Mouse (Mus musculus) cerebellum, adult 2 months (tissue): ENCODE measurements around the gene Bud23. TPM values are rescaled to one million over a fixed set of nuclear protein-coding genes. Genes with fewer than 3 reads are reported as not detected.

Experiments used
- DNase-seq, 2 experiments: peaks; one replicate each; pipeline ENCODE4 v3.0.0; 2021
- H3K27ac ChIP-seq: fragments of 200-500 bp; 2 replicates; pipeline ENCODE4 v1.5.1; 2012; ENCODE audit warnings: low read length, control low read depth, inconsistent platforms; ENCODE audit not compliant: insufficient read depth
- H3K27me3 ChIP-seq: fragments of 200-500 bp; 2 replicates; pipeline ENCODE4 v1.6.1; 2012; ENCODE audit warnings: inconsistent platforms, mild to moderate bottlenecking, low read length, moderate library complexity; ENCODE audit not compliant: control insufficient read depth, insufficient read depth
- H3K4me1 ChIP-seq: fragments of 200-500 bp; 2 replicates; pipeline ENCODE4 v1.6.1; 2011; ENCODE audit warnings: low read length; ENCODE audit not compliant: control insufficient read depth, insufficient read depth
- H3K4me3 ChIP-seq: fragments of 200-500 bp; replicated peaks from 2 replicates; pipeline ENCODE3; 2011; ENCODE audit warnings: mild to moderate bottlenecking, low read depth, low read length, control low read depth; ENCODE audit not compliant: insufficient read depth
- CTCF ChIP-seq: fragments of 200-500 bp; IDR thresholded peaks from 2 replicates; pipeline ENCODE4 v1.5.1; 2011; ENCODE audit warnings: low read depth, mild to moderate bottlenecking, control low read depth, low read length, moderate library complexity, borderline replicate concordance; ENCODE audit not compliant: insufficient read depth
- POLR2A ChIP-seq: fragments of 200-500 bp; IDR thresholded peaks from 2 replicates; pipeline ENCODE4 v1.6.1; 2011; ENCODE audit warnings: low read length, control low read depth, borderline replicate concordance; ENCODE audit not compliant: insufficient read depth
- WGBS: fragments of 180-500 bp; shearing (Covaris S2); methylation state at CpG from one replicate; pipeline ENCODE4 v1.1.7; 2018; 5-methylcytosine and 5-hydroxymethylcytosine counted together
- polyA plus RNA-seq: library from polyadenylated mRNA; depleted of rRNA; stranded (reverse); fragments of >200 nt; gene quantifications from 2 replicates; pipeline ENCODE4 v1.2.3, GENCODE M21; 2012

Gene Bud23
- polyA plus RNA-seq, 1 experiment: 72.8 TPM

DNA sequence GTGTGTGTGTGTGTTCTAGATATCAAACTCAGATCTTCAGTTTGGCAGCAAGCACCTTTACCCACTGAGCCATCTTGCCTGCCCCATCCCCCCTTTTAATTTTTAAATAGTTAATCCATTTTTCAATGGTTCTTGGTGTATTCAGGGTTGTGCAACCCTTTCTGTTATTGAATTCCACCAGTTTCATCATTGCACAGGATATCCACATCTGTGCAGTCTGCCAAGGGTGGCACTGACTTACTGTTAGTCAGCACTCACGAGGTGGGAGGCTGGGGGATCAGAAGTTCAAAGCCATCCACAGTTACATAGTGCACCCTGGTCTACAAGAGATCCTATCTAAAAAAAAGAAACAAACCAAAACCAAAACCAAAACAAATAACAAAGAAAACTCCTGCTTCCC is 36.2 kb upstream of the Bud23 start:
- TF ChIP-seq CTCF (no peak), POLR2A (no peak)
- 49% methylated on average over 1 of the region's 1 CpGs for WGBS

DNA sequence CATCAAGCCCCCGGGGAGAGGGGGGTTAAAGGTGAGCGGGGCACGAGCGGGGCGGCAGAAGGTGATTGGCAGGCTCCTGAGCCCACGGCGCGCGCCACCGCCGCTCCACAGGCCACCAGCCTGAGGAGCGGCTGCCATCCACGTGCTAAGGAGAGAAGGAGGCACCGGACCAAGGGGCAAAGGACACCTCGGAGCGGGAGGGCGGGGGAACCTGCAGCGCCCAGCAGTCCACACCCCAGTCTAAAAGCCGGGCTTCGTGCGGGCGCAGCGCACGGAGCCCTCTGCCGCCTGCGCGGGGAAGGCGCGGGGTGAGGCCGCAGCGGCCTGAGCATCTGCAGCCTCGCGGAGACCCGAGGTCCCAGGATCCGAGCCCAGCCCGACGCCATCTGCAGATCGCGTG is 24.9 kb upstream of the Bud23 start, which contains the start of gene Mlxipl:
Gene Mlxipl (plus strand): TSS at position 238 of the 400 bp plus-strand sequence.
- H3K27me3 ChIP-seq: no peaks in the 10 kb centered on the region; the same call in 1 of the 2 replicates

More for the DNA sequence above, 36.2 kb upstream of the Bud23 start:
- Histone ChIP-seq H3K27me3 (no peaks in the 10 kb centered on the region), H3K4me1 (no peaks in the 10 kb centered on the region), H3K27ac (no peak overlapping the region), H3K4me3 (no peak overlapping the region)
- no peak for DNase-seq

DNA sequence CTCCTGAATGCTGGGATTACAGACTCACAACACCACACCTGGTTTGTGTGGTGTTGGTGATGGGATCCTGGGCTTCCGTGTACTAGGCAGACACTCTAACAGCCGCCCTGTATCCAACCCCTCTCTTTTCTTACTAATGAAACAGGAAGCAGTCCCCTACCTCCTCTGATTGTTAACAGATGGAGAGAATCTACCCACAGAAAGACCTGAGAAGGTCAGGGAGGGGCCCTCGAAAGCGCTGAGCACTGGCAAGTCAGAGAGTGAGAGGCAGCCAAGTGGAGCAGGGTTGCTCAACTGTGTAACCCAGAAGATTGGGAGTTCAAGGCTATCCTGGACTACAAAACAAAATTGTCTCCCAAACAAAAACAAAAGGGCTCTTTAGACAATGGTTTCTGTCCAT is 22.1 kb upstream of the Bud23 start:
- DNase-seq: no peak
- TF ChIP-seq POLR2A (no peak), CTCF (no peak)
- WGBS: 66% methylated on average over 4 of the region's 4 CpGs
- H3K4me3 ChIP-seq: no peak overlapping the region
- H3K4me1 ChIP-seq: no peaks in the 10 kb centered on the region
- no peaks in the 10 kb centered on the region; the same call in 1 of the 2 replicates for H3K27me3 ChIP-seq
- no peak overlapping the region for H3K27ac ChIP-seq

More for the DNA sequence above, 24.9 kb upstream of the Bud23 start, which contains the start of gene Mlxipl:
- TF ChIP-seq CTCF (no peak), POLR2A (no peak)
- no peaks in the 10 kb centered on the region for H3K4me1 ChIP-seq
- 3% methylated on average over 39 of the region's 39 CpGs for WGBS
- H3K4me3 ChIP-seq: no peak within 1 kb of the TSS
- no peak for DNase-seq
- no peak within 1 kb of the TSS for H3K27ac ChIP-seq

DNA sequence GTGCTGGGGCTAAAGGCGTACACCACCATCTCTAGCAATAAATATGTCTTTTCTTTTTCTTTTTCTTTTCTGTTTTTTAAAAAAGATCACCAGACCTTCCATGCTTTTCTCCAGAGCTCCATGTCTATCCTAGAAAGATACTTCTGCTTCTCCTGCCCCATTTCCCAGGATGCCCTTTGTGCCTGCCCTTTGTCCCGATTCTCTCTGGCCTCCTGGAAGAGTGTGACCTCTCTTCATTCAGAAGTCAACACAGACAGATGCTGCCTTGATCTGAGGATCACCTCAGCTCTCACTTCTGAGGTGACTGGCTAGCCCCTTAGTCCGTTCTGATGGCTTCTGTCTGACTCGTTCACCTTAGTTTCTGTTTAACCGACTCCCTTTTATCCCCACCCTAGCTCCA is 15.8 kb upstream of the Bud23 start:
- Histone ChIP-seq H3K27me3 (no peaks in the 10 kb centered on the region), H3K4me3 (no peak overlapping the region), H3K4me1 (no peaks in the 10 kb centered on the region), H3K27ac (no peak overlapping the region)
- DNase-seq: no peak
- WGBS: 90% methylated on average over 5 of the region's 5 CpGs
- TF ChIP-seq POLR2A (no peak), CTCF (no peak)

DNA sequence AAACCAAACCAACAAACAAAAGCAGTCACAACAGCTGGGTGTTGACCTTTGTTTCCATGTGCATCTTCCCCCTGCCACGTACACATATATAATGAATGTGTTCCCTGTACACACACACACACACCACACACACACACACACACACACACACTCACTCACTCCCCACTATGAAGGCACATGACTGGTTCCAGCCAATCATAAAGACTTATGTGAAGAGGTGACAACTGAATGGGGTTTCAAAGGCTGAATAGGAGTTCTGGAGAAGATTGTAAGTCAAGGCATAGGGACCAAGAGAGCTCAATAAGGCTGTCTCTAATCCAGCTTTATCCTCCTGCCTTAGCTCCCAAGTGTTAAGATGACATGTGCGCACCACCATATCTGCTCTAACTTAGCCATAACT is 14.8 kb upstream of the Bud23 start:
- TF ChIP-seq POLR2A (no peak), CTCF (no peak)
- WGBS: 96% methylated on average over 2 of the region's 2 CpGs

DNA sequence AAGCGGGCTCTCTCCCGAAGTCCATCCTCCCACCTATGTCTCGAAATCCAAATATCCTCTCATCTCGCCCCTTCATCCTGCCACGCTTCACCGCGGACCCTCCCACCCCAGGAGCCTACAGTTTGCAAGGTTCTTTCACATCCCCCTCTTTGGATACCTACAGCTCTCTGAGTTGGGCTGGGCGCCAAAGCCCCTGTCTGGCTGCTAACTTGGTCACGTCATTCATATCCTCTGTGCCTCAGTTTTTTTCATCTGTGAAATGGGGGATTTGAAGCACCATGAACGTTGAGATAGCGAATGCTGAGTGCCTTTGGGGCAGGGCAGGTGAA is 13.7 kb upstream of the Bud23 start:
- Histone ChIP-seq H3K4me1 (peaks cover 3% of the 10 kb centered on the region; the same call in 1 of the 2 replicates), H3K27ac (no peak overlapping the region), H3K4me3 (peak overlapping the region; percentile 50), H3K27me3 (no peaks in the 10 kb centered on the region)
- no peak for DNase-seq
- no peak for TF ChIP-seq POLR2A
- no peak for TF ChIP-seq CTCF
- 1% methylated on average over 11 of the region's 11 CpGs for WGBS

More for the DNA sequence above, 14.8 kb upstream of the Bud23 start:
- Histone ChIP-seq H3K4me1 (no peaks in the 10 kb centered on the region), H3K27ac (no peak overlapping the region), H3K4me3 (no peak overlapping the region), H3K27me3 (no peaks in the 10 kb centered on the region)
- DNase-seq: no peak

DNA sequence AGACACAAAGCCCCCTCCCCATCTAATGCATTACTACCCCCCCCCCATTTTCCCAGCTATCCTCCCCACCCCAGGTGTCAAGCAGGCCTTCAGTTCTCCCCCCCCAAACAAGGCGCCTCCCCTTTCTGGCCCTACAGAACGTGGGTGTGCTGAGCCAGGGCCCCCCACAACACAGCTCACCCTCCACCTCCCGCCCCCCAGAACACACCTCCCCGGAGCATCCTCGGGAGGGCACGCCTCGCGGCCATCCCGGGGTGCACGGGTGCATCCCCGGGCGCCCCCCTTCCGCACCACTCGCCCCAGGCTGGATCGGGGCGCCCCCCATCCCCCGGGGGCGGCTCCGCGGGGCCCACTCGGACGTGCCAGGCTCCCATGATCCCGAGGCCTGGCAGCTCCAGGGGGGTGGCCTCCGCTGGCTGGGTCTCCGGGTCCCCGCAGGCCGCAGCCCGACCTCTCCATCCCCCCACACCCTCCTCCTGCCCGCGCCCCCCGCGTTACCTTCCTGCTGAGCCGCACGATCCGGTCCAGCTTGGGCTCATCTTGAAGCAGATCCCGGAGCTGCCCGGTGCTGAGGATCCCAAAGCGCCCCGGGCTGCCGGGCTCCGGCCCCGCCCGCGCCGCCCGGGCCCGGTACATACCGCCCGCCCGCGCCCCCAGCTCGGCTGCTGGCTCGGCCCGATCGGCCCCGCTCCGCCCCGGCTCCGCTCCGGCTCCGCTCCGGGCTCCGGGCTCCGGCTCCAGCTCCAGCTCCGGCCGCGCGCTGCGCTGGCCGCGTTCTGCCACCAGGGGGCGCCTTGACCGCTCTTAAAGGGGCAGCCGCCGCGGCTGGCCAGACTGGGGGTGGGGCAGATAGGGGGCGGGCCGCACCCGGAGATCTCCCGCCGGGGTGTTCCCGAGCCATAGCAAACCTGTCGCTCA is 13.1 kb upstream of the Bud23 start, which contains the start of gene Vps37d:
Gene Vps37d (minus strand): TSS at position 703 of the 918 bp plus-strand sequence.
- peak; percentile 90 to 96 for DNase-seq
- Histone ChIP-seq H3K4me3 (peak within 1 kb of the TSS; percentile 76), H3K27ac (peak within 1 kb of the TSS; percentile 58; the same call in 1 of the 2 replicates), H3K4me1 (peaks cover 3% of the 10 kb centered on the region; the same call in 1 of the 2 replicates), H3K27me3 (no peaks in the 10 kb centered on the region)
- TF ChIP-seq POLR2A (no peak), CTCF (peak; percentile 60)
- 2% methylated on average over 81 of the region's 83 CpGs for WGBS

DNA sequence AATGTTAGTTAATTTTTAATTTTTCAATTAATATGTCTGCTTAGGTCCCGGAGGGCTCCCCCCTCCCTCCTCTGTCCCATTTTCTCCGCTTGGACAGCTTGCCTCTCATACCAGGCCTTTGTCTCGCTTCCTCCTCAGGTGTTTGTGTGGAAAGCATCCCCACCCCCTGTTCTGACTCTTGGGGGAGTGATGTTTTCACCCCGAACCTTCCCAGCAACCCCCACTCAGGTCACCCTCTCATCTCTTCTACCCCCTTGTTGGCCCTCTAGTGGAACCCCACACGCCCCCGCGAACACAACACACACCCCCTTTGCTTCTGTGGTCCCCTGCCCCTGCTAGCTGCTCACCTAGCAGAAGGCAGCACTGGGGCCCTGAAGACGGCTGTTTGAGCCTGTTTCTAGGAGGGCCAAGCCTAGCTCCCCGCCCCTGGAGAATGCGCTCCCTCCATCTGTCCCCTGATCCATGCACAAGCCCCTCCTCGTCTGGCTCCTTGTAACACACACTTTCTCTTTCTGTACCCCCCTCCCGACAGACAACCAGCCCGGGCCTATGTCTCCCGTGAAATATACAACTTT is 12.3 kb upstream of the Bud23 start:
- WGBS: 4% methylated on average over 14 of the region's 14 CpGs
- Histone ChIP-seq H3K4me3 (peak overlapping the region; percentile 76), H3K27me3 (no peaks in the 10 kb centered on the region), H3K4me1 (peaks cover 3% of the 10 kb centered on the region; the same call in 1 of the 2 replicates), H3K27ac (no peak overlapping the region)
- TF ChIP-seq POLR2A (no peak), CTCF (no peak)
- peak; percentile 40 to 43 for DNase-seq
